Mouse (Mus musculus): ENCODE data around the gene Rtn4. TPM values are rescaled to one million over a fixed set of nuclear protein-coding genes. Genes with fewer than 3 reads are reported as not detected.

The Rtn4 gene
- 160 TPM for polyA plus RNA-seq (2014; fragmentation: Illumina TruSeq; extraction: RNeasy Lipid Tissue Mini Kit (QIAGEN cat#74804); ENCODE audit: low replicate concordance)

GRCm38 (mm10) chr11:29692683-29693272, at the start of gene Rtn4:
Gene Rtn4, plus strand, starts transcription at chr11:29692947.

Other genes with a start within 250 kb of the Rtn4 start
- gene Prorsd1, start 177.9 kb upstream of the Rtn4 start, polyA plus RNA-seq (2014; fragmentation: Illumina TruSeq; extraction: RNeasy Lipid Tissue Mini Kit (QIAGEN cat#74804); ENCODE audit: low replicate concordance), result 36.2 TPM
- gene Mtif2, start 166.5 kb upstream of the Rtn4 start, polyA plus RNA-seq (2014; fragmentation: Illumina TruSeq; extraction: RNeasy Lipid Tissue Mini Kit (QIAGEN cat#74804); ENCODE audit: low replicate concordance), result 86.0 TPM
- 0.74 TPM for gene Clhc1, start 145.0 kb upstream of the Rtn4 start, polyA plus RNA-seq (2014; fragmentation: Illumina TruSeq; extraction: RNeasy Lipid Tissue Mini Kit (QIAGEN cat#74804); ENCODE audit: low replicate concordance)
- gene Rps27a, start 144.8 kb upstream of the Rtn4 start, polyA plus RNA-seq (2014; fragmentation: Illumina TruSeq; extraction: RNeasy Lipid Tissue Mini Kit (QIAGEN cat#74804); ENCODE audit: low replicate concordance), result 1,022 TPM
- not detected for gene 4931440F15Rik, start 132.7 kb downstream of the Rtn4 start, polyA plus RNA-seq (2014; fragmentation: Illumina TruSeq; extraction: RNeasy Lipid Tissue Mini Kit (QIAGEN cat#74804); ENCODE audit: low replicate concordance)

Data from small intestine, adult 10 weeks (tissue).